In the genomic region with DNA sequence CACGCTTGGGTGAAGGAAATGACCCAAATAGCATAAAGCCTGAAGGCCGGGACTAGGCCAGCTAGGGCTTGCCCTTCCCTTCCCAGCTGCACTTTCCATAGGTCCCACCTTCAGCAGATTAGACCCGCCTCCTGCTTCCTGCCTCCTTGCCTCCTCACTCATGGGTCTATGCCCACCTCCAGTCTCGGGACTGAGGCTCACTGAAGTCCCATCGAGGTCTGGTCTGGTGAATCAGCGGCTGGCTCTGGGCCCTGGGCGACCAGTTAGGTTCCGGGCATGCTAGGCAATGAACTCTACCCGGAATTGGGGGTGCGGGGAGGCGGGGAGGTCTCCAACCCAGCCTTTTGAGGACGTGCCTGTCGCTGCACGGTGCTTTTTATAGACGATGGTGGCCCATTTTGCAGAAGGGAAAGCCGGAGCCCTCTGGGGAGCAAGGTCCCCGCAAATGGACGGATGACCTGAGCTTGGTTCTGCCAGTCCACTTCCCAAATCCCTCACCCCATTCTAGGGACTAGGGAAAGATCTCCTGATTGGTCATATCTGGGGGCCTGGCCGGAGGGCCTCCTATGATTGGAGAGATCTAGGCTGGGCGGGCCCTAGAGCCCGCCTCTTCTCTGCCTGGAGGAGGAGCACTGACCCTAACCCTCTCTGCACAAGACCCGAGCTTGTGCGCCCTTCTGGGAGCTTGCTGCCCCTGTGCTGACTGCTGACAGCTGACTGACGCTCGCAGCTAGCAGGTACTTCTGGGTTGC, we compare ENCODE assay signal across 8 mouse cellular contexts. TPM values are rescaled to one million over a fixed set of nuclear protein-coding genes. Genes with fewer than 3 reads are reported as not detected.
DNase-seq lines count a peak whose midpoint lies in the region; ATAC-seq and TF ChIP-seq lines count a peak whose summit lies in the region.

No protein-coding gene starts in this region.

- H3K36me3 ChIP-seq in testis, adult 2 months (ENCODE audit: control insufficient read depth, insufficient read depth, low read length): no peaks in the 10 kb centered on the region

- peak; percentile 63; the same call in 1 of the 2 replicates for TF ChIP-seq POLR2A in testis, adult 2 months (IDR thresholded peaks at IDR 0.05; ENCODE audit: control insufficient read depth, low read depth, low read length)

- H3K27ac ChIP-seq in testis, adult 2 months (ENCODE audit: control insufficient read depth, insufficient read depth, low read depth, low read length): peak overlapping the region; percentile 56

- peaks cover 3% of the 10 kb centered on the region for H3K4me1 ChIP-seq in testis, adult 2 months (ENCODE audit: control insufficient read depth, insufficient read depth, low read length)

- ATAC-seq in hematopoietic stem cell, adult 5-6 weeks (replicated peaks in 1 of 2; ENCODE audit: insufficient read depth in 1 of 2, low FRiP score in 2 of 2, low TSS enrichment in 1 of 2, low read depth in 1 of 2, poor library complexity in 2 of 2, severe bottlenecking in 2 of 2): peak; percentile 87 to 89
- ATAC-seq in megakaryocyte progenitor cell, adult 5-6 weeks (replicated peaks; ENCODE audit: poor library complexity): peak; percentile 88

- DNase-seq in CD4-positive, CD25-positive, alpha-beta regulatory T cell, adult 2 months (ENCODE audit: low read depth, low spot score): peak; percentile 13
- DNase-seq in adrenal gland, adult 18-20 months (ENCODE audit: low spot score in 2 of 2): peak; percentile 59 to 64
- DNase-seq in fat pad, adult 2 months (ENCODE audit: extremely low read depth, low read depth, low spot score): peak; percentile 39
- peak; percentile 27 for DNase-seq in layer of hippocampus, adult 9-11 months
- no peak for DNase-seq in cerebellum, postnatal 36 days

- peak overlapping the region; percentile 72 for H3K4me3 ChIP-seq in testis, adult 2 months (ENCODE audit: control insufficient read depth, low read depth, low read length)

- no peak for TF ChIP-seq CTCF in testis, adult 2 months (IDR thresholded peaks at IDR 0.05; ENCODE audit: control insufficient read depth, insufficient read depth, insufficient replicate concordance, low read depth, low read length)

- no peaks in the 10 kb centered on the region for H3K27me3 ChIP-seq in testis, adult 2 months (ENCODE audit: control insufficient read depth, insufficient read depth, low read length)

RNA-seq across cellular contexts. Expression of gene Slc41a3, which starts 54.2 kb away (rescaled TPM):
- 10 to 100 TPM; 29.1 to 67.6 TPM for total RNA-seq in adrenal gland, adult 18-20 months (2021)
- 2.7 and 4.5 TPM in 2 replicates for total RNA-seq in hematopoietic stem cell, adult 5-6 weeks (2017)
- 3.3 and 6.4 TPM in 2 replicates for total RNA-seq in megakaryocyte progenitor cell, adult 5-6 weeks (2015)
- 2.4 and 4.0 TPM in 2 replicates for total RNA-seq in megakaryocyte progenitor cell, adult 5-6 weeks (2017)
- 73.3 and 79.5 TPM in 2 replicates for polyA plus RNA-seq in testis, adult 2 months (2012; rRNA removed)

Comparison
In these comparisons a context has a peak if more than half of its experiments do, and no peak if none do; other contexts are left out.
1. DNase-seq: peak in CD4-positive, CD25-positive, alpha-beta regulatory T cell, adult 2 months (single experiment), adrenal gland, adult 18-20 months (2 of 2), fat pad, adult 2 months (single experiment) and layer of hippocampus, adult 9-11 months (single experiment); none in cerebellum, postnatal 36 days (0 of 2).